Mouse (Mus musculus): ENCODE data around the gene Ccdc107. TPM values are rescaled to one million over a fixed set of nuclear protein-coding genes. Genes with fewer than 3 reads are reported as not detected.
A peak's percentile ranks its signal among the peaks of the same experiment; 100 is the strongest.

The Ccdc107 gene
- 10 to 100 TPM; 33.3 to 36.9 TPM for total RNA-seq (2021)

DNA sequence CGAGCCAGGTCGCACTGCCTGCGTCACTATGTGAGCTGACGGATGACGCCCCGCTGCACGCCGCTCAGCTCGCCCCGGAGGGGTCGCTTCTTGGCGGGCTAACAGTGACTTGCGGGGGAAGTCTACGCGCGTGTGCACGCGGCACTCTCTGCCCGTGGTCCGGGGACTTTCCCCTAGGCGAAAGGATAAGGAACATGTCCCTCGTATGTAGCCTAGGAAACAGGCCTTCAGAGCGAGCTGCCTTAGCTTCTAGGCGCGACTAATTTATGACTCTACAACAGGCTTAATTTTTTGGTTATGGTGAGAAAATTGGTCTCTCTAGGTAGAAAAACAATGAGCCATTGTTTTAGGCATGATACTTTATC lies at the start of gene Ccdc107:
Gene Ccdc107, plus strand, starts transcription at position 80 of the 365 bp plus-strand sequence.
- peak; percentile 93 for DNase-seq

- DNase-seq, result peak; percentile 55
Measured at GRCm38 (mm10) chr4:43443511-43443910, 49.2 kb upstream of the Ccdc107 start.

DNA sequence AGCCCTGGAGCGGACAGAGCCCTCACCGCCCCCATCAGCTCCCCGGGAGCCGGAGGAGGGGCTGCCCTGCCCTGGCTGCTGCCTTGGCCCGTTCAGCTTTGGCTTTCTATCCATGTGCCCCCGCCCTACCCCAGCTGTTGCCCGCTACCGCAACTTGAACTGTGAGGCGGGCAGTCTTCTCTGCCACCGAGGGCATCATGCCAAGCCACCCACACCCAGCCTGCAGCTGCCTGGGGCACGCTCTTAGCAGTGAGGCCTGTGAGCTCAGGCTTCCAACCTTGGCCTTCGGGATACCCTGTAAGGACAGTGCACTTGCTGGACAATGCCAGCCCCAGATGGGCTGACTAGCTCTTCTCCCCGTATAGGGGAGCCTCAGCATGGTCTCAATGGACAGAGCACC lies 45.4 kb upstream of the Ccdc107 start:
- DNase-seq, result no peak

DNA sequence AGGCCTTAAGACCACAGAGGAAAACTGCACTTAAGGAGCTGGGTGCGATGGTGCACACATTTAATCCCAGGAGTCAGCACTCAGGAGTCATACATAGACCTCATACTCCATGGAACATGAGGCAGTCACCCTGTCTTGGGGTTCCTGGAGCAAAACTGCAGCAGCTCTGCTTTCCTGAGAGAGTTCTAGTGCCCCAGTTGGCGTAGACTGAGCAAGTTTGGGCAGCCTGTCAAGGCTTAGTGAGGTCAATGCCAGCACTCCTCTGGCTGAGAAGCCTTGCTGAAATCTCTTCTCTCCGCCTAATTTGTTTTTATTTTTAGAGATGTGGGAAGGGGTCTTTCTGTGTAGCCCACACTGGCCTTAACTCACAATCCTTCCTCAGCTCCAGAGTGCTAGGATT lies 44.1 kb upstream of the Ccdc107 start:
- no peak for DNase-seq

- DNase-seq, result no peak
Measured at GRCm38 (mm10) chr4:43452315-43452714, 40.4 kb upstream of the Ccdc107 start.

GRCm38 (mm10) chr4:43453413-43453812 lies 39.3 kb upstream of the Ccdc107 start:
- no peak for DNase-seq

GRCm38 (mm10) chr4:43454041-43454836 lies 38.5 kb upstream of the Ccdc107 start, which contains the start of gene Cd72:
TSS of gene Cd72 (minus strand) at chr4:43454628.
- DNase-seq, result no peak

GRCm38 (mm10) chr4:43456470-43456869 lies 36.2 kb upstream of the Ccdc107 start:
- no peak for DNase-seq

DNA sequence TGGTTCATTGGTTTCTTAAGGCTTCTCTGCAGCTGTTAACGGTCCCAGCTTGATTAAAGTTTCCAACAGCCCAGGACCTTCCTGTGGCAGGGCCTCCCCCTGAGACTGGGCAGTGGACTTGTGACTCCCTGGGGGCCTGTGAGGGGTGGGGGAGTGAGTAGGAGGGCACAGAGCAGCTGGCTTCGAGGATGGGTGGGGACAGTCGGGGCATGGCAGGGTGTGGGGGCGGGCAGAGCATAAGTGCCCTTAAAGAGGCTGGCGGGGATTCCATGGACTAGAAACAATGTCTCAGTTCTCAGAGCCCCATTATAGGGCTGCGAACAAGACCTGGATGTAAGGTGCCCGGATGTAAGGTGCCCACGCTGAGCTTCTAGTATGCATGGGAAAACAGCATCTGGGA lies 35.6 kb upstream of the Ccdc107 start:
- DNase-seq, result no peak

- DNase-seq, result no peak
Measured at GRCm38 (mm10) chr4:43463102-43463501, 29.6 kb upstream of the Ccdc107 start.

- DNase-seq, result no peak
Measured at GRCm38 (mm10) chr4:43465935-43466334, 26.8 kb upstream of the Ccdc107 start.

DNA sequence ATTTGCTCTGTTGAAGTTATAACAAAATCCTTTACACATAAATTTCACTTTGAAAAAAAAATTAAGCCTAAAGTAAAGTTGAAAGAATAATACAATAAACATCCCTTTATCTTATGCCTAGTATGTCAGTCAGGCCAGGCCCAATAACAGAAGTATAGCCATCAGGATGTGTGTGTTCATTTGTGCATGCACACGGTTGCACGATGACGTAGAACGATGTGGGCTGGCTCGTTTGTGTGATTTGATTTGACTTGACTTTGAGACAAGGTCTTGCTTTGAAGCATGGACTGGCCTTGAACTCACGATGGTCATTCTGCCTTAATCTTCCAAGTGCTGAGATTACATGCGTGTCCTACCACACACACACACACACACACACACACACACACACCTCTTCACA lies 25.8 kb upstream of the Ccdc107 start:
- DNase-seq, result no peak

- no peak for DNase-seq
Measured at GRCm38 (mm10) chr4:43470301-43470700, 22.4 kb upstream of the Ccdc107 start.

DNA sequence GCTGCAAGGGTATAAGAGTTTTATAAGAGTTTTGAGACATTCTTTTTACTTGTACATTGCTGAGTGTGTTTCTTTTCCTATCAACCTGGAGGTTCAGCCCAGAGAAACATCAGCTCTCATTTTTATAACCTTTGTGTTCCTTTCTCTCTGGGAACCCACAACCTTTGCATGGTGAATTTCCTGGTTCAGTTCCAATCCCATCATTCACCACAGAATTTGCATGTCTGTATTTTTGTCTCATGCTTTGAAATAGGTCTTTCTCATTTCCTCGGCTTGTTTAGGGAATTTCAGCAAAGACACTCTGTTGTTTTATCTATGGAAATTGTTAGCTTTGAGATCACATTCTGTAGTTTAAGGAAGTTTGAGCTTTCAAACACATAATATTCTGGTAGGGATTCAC lies 19.1 kb upstream of the Ccdc107 start:
- no peak for DNase-seq

DNA sequence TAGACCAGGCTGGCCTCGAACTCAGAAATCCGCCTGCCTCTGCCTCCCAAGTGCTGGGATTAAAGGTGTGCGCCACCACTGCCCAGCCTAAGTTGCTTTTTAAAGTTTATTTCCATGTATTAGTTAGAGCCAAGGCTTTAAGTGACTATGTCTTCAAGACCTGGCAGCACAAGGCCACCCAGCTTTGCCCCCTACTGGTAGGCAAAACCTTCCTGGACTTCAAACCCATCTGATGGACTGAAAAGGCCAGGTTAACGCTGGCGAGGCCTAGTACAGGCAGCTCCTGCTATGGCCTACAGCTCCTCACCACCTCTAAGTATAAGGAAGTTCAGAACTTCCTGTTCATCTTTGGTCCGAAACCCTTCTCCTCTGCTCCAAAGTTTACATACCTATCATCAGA lies 16.1 kb upstream of the Ccdc107 start:
- DNase-seq, result no peak

DNA sequence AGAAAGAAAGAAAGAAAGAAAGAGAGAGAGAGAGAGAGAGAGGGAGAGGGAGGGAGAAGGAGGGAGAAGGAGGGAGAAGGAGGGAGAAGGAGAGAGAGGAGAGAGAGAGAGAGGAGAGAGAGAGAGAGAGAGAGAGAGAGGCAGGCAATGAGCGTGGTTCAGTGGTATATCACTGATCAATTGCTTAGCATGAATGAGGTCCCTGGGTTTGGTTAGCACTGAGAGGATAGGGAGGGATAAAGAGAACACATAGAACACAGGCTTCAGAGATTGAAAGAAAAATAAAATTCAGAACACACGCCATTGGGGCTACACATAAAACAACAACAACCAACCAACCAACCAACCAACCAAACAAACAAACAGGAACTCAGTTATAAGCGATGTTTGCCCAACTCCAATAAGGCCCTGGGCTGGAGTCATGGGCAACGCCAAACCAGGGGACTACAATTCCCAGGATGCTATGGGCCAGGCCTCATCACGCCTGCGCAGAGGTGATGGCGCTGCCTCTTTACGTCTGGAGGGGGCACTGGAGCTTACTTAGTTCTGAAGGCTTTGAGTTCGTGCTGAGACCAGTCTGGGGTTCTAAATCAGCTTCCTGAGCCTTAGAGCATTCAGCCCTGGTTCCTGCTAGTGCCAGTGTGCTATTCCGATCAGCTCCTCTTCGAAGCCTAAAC lies 14.7 kb upstream of the Ccdc107 start:
- peak; percentile 91 for DNase-seq

- DNase-seq, result no peak
Measured at GRCm38 (mm10) chr4:43478534-43478858, 14.2 kb upstream of the Ccdc107 start.

DNA sequence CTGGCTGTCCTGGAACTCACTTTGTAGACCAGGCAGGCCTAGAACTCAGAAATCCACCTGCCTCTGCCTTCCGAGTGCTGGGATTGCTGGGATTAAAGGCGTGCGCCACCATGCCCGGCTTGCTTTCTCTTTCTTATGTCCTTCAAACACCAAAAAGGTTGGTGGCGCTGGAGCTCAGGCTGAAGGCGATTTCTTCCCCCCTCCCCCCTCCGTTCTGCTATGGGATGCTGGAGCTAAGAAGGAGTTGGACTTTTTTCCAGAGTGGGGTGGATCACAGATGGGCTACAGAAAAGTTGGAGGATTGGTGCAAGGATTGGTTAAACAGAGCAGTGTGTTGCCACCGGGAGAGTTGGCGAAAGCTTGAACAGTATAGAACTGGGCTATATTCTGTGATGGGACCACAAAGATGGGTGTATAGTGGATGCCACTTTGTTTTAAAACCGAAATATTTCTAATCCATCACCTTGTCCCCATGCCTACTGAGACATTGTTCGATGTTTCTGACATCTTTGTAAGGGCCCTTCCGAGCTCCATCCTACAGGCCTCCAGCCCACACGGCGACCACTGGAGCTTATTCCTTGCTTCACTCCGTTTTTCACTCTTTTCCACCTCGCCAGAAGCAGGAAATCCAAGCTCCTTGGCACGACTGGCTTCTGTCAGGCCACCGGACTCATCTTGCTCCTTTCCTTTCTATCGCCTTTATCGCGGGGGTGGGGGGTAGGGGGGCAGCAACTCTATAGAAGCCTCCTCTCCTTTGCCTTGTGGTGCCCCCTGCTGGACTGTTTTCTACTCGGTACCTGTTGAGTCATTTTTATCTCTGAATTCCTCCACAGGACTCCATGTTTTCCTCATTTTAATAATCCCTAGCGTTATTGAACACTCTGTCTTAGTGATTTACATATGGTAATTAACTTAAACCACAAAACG lies 13.5 kb upstream of the Ccdc107 start:
- DNase-seq, result peak; percentile 81

DNA sequence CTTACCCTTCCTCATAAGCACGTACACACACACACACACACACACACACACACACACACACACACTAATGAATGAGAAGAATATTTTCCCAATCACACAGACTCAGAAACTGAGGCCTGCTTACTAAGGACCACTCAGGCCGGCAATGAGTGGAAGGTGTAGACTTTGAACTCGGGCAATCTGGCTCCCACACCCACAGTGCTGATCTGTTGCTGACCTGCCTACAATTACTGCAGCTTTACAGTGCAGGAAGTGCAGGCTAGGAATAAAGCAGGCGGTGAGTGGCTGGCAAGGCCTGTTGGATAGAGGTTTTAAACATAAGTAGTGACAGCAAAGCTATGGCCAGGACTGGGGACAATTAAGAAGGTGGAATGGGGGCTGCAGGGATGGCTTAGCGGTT lies 11.7 kb upstream of the Ccdc107 start:
- DNase-seq, result no peak

GRCm38 (mm10) chr4:43481894-43482456 lies 10.7 kb upstream of the Ccdc107 start:
- no peak for DNase-seq

DNA sequence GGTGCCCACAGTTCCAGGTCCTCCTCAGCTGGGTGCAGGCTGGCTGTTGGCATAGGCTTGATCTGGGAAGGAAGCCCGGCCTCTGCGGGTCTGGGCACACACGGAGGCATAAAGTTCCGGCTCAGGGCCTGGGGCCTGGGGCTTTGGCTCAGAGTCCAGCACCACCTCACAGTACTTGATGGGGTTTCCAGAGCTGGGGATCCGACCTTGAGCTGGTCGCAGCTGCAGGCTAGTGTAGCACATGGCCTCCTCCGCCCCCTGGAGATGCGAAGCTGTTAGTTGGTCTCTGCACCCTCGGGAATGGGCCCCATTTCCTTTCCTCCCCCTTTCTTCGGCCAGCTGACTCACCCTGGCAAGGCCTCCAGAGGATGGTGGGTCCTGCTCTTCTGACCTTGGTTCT lies 10.1 kb upstream of the Ccdc107 start:
- DNase-seq, result no peak

DNA sequence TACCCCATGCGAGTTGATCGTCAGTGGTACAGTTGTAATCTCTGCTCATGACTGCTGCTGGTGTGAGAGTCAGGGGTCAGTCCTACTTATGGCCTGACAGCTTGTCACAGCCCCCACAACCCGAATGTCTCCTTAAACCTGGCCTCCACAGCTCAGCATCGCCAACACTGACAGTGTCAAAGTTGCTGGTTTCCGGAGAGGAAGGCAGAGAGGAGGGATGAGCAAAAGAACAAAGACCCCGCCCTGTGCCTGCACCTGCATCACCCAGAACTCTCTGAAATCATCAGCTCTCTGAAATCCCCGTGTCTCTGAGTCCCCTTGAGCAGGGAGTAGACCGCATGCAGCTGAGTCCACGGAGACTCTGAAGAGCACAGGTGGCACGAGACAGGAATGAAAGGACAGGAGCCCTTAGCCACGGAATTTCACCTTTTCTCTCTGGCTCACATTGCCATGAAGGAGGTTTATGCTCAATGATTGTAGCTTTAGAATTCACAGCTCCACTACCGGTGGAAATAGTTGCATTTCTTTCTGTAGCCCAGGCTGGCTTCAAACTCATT lies 9.1 kb upstream of the Ccdc107 start, which contains the start of gene Sit1:
Gene Sit1, minus strand, starts transcription at position 200 of the 557 bp plus-strand sequence.
- DNase-seq, result no peak
